Mouse (Mus musculus) hematopoietic stem cell, adult 5-6 weeks (primary cell): ENCODE results near the gene Serpina3j. TPM values are rescaled to one million over a fixed set of nuclear protein-coding genes. Genes with fewer than 3 reads are reported as not detected.

Experiments used
- ATAC-seq, 2 experiments: fragments of 125-278 bp in 1 of 2; replicated peaks in 1 of 2; 2 replicates each; pipeline ENCODE4 v1.8.0; 2016 to 2017; ENCODE audit warnings: inconsistent platforms in 2 of 2, mild to moderate bottlenecking in 2 of 2, moderate number of reproducible peaks in 2 of 2, low read depth in 1 of 2, moderate TSS enrichment in 1 of 2; ENCODE audit not compliant: low FRiP score in 2 of 2, poor library complexity in 2 of 2, severe bottlenecking in 2 of 2, insufficient read depth in 1 of 2, low TSS enrichment in 1 of 2
- total RNA-seq: library from RNA; stranded (forward); fragments of 172-1452, 232-1000 nt; gene quantifications from 2 replicates; pipeline ENCODE4 v1.2.3, GENCODE M21; 2017

Gene Serpina3j
- total RNA-seq, 1 experiment from 2014 or later: not detected

GRCm38 (mm10) chr12:104351812-104352211 is 37.5 kb downstream of the Serpina3j start:
- ATAC-seq: peak; percentile 56 to 65; a peak in 3 of 4 replicates

GRCm38 (mm10) chr12:104356006-104356405 is 41.7 kb downstream of the Serpina3j start:
- peak; percentile 59 to 78 for ATAC-seq

GRCm38 (mm10) chr12:104369986-104370385 is 55.6 kb downstream of the Serpina3j start:
- no peak for ATAC-seq

Other genes with a start within 250 kb of the Serpina3j start
- not detected in 2 replicates for gene Serpina5, start 213.4 kb upstream of the Serpina3j start, total RNA-seq
- gene Serpina3a, start 201.8 kb upstream of the Serpina3j start, total RNA-seq: not detected in 2 replicates
- gene Serpina3b, start 186.6 kb upstream of the Serpina3j start, total RNA-seq: not detected in 2 replicates
- not detected in 2 replicates for gene Serpina3c, start 160.7 kb upstream of the Serpina3j start, total RNA-seq
- 7.3 and 9.6 TPM in 2 replicates for gene Serpina3f, start 100.0 kb upstream of the Serpina3j start, total RNA-seq
- 197 and 202 TPM in 2 replicates for gene Serpina3g, start 78.3 kb upstream of the Serpina3j start, total RNA-seq
- gene Serpina3i, start 51.4 kb upstream of the Serpina3j start, total RNA-seq: 0.10 TPM in 1 of 2 replicates, not detected in the other
- not detected in 2 replicates for gene Serpina3k, start 23.9 kb downstream of the Serpina3j start, total RNA-seq
- gene Serpina3m, start 23.9 kb downstream of the Serpina3j start, total RNA-seq: not detected in 2 replicates
- gene Serpina3n, start 92.2 kb downstream of the Serpina3j start, total RNA-seq: not detected in 2 replicates
- not detected in 2 replicates for gene Gsc, start 158.8 kb downstream of the Serpina3j start, total RNA-seq